Mouse (Mus musculus) limb, embryonic 13.5 days (tissue): ENCODE results near the gene Btf3l4. TPM values are rescaled to one million over a fixed set of nuclear protein-coding genes. Genes with fewer than 3 reads are reported as not detected.

Source experiments
- ATAC-seq: fragments of 200-750 bp; cut with Nextera tagmentation; 2 replicates; pipeline ENCODE4 v1.8.0; 2017; ENCODE audit warnings: low read depth, moderate number of reproducible peaks, moderate TSS enrichment; ENCODE audit not compliant: low FRiP score
- H3K27ac ChIP-seq: fragments of 300-500 bp; sonication (generic); 2 replicates; pipeline ENCODE4 v1.5.1; 2015; ENCODE audit warnings: inconsistent platforms, mild to moderate bottlenecking, moderate library complexity
- H3K27me3 ChIP-seq: fragments of 300-500 bp; sonication (generic); 2 replicates; pipeline ENCODE4 v1.6.1; 2015; ENCODE audit warnings: mild to moderate bottlenecking, inconsistent platforms
- H3K36me3 ChIP-seq: fragments of 300-500 bp; sonication (generic); 2 replicates; pipeline ENCODE4 v1.6.1; 2015; ENCODE audit warnings: inconsistent platforms, mild to moderate bottlenecking, moderate library complexity
- H3K4me1 ChIP-seq: fragments of 300-500 bp; sonication (generic); 2 replicates; pipeline ENCODE4 v1.6.1; 2015; ENCODE audit warnings: inconsistent platforms
- H3K4me2 ChIP-seq: fragments of 300-500 bp; sonication (generic); replicated peaks from 2 replicates; pipeline ENCODE4 v1.6.1; 2015; ENCODE audit warnings: inconsistent platforms, mild to moderate bottlenecking, moderate library complexity
- H3K4me3 ChIP-seq: fragments of 300-500 bp; sonication (generic); 2 replicates; pipeline ENCODE4 v1.5.1; 2015; ENCODE audit warnings: moderate library complexity, mild to moderate bottlenecking, inconsistent platforms
- H3K9ac ChIP-seq: fragments of 300-500 bp; sonication (generic); 2 replicates; pipeline ENCODE4 v1.6.1; 2015; ENCODE audit warnings: mild to moderate bottlenecking, inconsistent platforms
- H3K9me3 ChIP-seq: fragments of 300-500 bp; sonication (generic); 2 replicates; pipeline ENCODE4 v1.6.1; 2016; ENCODE audit warnings: inconsistent platforms
- WGBS: fragments of 180-500 bp; shearing (Covaris S2); methylation state at CpG from one replicate; pipeline ENCODE4 v1.1.7; 2015; 5-methylcytosine and 5-hydroxymethylcytosine counted together
- polyA plus RNA-seq: library from polyadenylated mRNA; unstranded; fragments of >200 nt; fragmentation: Nextera tagmentation; extraction: Ambion mirVana; gene quantifications from 2 replicates; pipeline ENCODE4 v1.2.1, GENCODE M21; 2015

Gene Btf3l4
- polyA plus RNA-seq, 1 experiment from 2014 or later = 198 TPM

DNA sequence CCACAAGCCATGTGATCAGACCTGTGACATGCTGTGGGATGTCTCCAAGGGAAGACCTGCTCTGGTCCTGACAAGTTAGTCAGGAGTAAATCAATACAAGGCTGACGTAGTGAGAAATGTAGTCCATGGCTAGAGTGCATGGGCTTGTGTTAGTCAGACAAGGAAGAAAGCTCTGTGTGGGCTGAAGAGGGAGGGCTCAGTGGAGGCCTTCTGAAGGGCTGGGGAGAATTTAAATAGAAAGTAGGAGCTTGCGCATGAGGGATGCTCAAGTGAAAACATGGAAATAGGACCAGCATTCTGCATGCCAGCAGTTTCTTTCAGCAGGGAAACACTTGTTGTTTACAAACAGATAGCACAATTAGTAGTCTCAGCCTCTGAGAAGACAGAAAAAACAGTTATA is 29.9 kb downstream of the Btf3l4 start:
- no peaks in the 10 kb centered on the region for H3K36me3 ChIP-seq
- H3K9me3 ChIP-seq = no peaks in the 10 kb centered on the region
- no peak overlapping the region for H3K4me3 ChIP-seq
- H3K27ac ChIP-seq = no peak overlapping the region
- H3K4me2 ChIP-seq = no peak overlapping the region
- WGBS = 81% methylated on average over 2 of the region's 2 CpGs
- ATAC-seq = no peak
- H3K4me1 ChIP-seq = no peaks in the 10 kb centered on the region
- no peak overlapping the region for H3K9ac ChIP-seq
- no peaks in the 10 kb centered on the region for H3K27me3 ChIP-seq

DNA sequence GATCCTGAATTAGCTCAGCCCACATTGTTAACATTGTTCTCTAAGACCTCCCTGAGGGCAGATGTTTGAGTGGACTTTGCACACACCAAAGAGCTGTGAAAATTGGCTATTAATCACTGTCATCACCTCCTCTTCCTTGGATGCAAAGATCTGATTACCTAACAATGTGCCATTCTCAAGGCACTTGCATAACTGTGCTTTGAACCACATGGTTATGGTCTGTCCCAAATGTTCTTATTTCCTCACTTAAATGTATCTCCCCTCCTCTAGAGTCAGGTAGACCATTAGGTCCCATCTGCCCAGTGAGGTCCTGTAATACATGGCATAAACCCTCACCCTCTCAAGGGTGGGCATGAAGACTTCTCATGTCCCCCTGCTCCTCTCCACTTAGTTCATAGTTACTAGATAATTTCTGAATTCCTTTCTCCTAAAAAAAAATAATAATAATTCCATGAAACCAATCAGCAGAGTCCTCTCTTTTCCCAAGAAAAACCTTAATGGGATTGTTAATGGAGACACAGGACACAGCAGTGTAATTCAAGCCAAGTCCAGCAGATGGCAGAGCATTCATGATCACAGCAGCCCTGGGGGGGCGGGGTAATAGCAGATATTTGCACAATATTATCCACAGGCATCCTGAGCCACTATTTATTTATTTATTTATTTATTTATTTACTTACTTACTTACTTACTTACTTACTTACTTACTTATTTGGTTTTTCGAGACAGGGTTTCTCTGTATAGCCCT is 35.2 kb downstream of the Btf3l4 start:
- no peak overlapping the region for H3K9ac ChIP-seq
- H3K27ac ChIP-seq = no peak overlapping the region
- 58% methylated on average over 2 of the region's 2 CpGs for WGBS
- no peaks in the 10 kb centered on the region for H3K4me1 ChIP-seq
- ATAC-seq = no peak
- no peak overlapping the region for H3K4me2 ChIP-seq
- H3K4me3 ChIP-seq = no peak overlapping the region
- no peaks in the 10 kb centered on the region for H3K9me3 ChIP-seq
- H3K36me3 ChIP-seq = no peaks in the 10 kb centered on the region
- H3K27me3 ChIP-seq = no peaks in the 10 kb centered on the region

DNA sequence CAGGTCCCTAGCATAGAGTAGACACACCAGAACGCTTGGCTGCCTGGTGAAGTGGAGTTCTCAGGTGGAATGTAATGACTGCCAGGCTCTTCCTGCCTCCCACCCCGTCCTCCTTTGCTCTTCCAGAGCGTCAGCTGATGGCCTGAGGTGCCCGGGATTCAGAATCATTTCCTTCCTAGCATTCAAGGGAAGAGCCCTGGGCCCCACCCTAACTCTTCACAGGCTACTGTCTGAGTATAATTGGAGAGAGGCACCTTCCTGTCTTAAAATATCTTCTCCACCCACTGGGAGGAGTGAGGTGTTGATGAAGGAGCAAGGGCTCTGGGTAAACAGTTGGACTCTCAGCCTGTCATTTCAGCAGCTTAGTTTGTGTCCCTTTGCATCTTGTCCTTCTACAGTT is 36.7 kb downstream of the Btf3l4 start:
- no peak overlapping the region for H3K4me2 ChIP-seq
- WGBS = 36% methylated on average over 4 of the region's 4 CpGs
- H3K27ac ChIP-seq = no peak overlapping the region
- ATAC-seq = no peak
- no peaks in the 10 kb centered on the region for H3K36me3 ChIP-seq
- no peak overlapping the region for H3K4me3 ChIP-seq
- H3K9me3 ChIP-seq = no peaks in the 10 kb centered on the region
- no peaks in the 10 kb centered on the region for H3K4me1 ChIP-seq
- no peaks in the 10 kb centered on the region for H3K27me3 ChIP-seq
- no peak overlapping the region for H3K9ac ChIP-seq

DNA sequence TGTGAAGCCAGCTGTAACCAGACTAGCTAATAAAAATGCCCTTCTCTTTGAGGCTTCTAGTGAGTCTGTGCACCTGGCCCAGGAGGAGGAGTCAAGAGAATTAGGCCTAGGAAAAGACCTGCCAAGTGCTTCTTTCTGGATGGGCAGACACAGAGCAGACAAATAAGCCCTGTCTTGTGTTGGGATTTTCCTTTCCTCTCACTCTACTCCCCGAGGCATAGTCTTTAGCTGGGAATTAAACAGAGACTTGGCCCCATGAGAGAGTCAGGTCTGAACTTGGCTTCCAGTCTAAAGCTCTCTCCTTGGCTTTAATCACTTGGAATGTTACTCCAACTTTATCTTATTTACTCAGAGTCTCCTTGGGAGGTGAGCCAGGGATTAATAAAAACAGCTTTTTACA is 39.5 kb downstream of the Btf3l4 start:
- H3K27ac ChIP-seq = no peak overlapping the region
- H3K36me3 ChIP-seq = no peaks in the 10 kb centered on the region
- no peak overlapping the region for H3K4me3 ChIP-seq
- no peaks in the 10 kb centered on the region for H3K9me3 ChIP-seq
- 58% methylated on average over 1 of the region's 1 CpGs for WGBS
- H3K4me1 ChIP-seq = no peaks in the 10 kb centered on the region
- H3K4me2 ChIP-seq = no peak overlapping the region
- H3K27me3 ChIP-seq = no peaks in the 10 kb centered on the region
- H3K9ac ChIP-seq = no peak overlapping the region
- ATAC-seq = no peak

DNA sequence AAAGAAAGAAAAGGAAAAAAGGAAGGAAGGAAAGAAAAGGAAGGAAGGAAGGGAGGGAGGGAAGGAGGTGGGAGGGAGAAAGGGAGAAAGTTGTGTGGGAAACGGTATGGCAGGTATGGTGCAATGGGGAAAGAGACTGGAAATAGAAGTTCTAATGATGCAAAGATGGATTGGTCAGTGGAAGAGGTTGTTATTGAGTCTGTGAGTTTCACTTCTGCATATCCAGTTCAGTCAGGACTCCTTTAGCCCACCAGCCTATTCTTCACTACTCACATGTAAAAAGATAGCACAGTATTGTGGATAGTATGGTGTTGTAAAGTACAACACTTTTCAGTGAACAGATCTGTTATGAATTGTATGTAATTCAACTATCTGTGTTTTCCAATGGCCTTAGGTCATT is 42.9 kb downstream of the Btf3l4 start:
- Histone ChIP-seq H3K4me2 (no peak overlapping the region), H3K9me3 (no peaks in the 10 kb centered on the region), H3K27ac (no peak overlapping the region), H3K4me3 (no peak overlapping the region), H3K4me1 (no peaks in the 10 kb centered on the region), H3K27me3 (no peaks in the 10 kb centered on the region), H3K9ac (no peak overlapping the region), H3K36me3 (no peaks in the 10 kb centered on the region)
- 74% methylated on average over 1 of the region's 1 CpGs for WGBS
- ATAC-seq = no peak

DNA sequence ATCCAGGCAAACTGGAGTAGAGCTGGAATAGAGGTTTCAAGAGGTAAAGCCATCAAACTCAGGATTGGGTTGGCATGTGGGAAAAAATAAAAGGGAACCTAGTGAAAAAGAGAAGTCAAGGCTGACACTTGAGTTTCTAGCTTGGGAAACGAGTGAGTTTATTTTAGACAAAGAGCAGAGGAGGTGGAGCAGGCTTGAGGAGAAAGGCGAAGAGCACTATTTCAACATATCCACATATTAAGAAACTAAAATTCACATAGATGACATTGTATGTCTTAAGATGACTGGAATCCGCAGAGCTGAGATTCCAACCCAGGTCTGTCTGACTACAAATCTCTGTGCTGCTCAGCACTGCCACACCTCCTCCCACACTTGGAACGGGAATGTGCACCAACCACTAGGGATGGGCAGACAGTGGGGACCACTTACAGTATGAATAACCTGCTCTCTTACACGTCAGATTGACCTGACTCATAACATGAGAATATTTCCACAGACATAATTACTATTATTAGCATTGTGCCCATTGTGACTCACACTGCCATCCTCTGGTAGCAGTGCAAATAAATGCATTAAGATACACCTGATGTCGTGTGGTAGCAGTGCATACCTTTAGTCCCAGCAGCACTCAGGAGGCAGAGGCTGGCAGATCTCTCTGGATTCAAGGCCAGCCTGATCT is 44.0 kb downstream of the Btf3l4 start:
- H3K9ac ChIP-seq = no peak overlapping the region
- no peak overlapping the region for H3K4me2 ChIP-seq
- no peaks in the 10 kb centered on the region for H3K36me3 ChIP-seq
- no peaks in the 10 kb centered on the region for H3K4me1 ChIP-seq
- H3K9me3 ChIP-seq = no peaks in the 10 kb centered on the region
- ATAC-seq = no peak
- no peak overlapping the region for H3K27ac ChIP-seq
- no peak overlapping the region for H3K4me3 ChIP-seq
- H3K27me3 ChIP-seq = no peaks in the 10 kb centered on the region
- 79% methylated on average over 6 of the region's 6 CpGs for WGBS

DNA sequence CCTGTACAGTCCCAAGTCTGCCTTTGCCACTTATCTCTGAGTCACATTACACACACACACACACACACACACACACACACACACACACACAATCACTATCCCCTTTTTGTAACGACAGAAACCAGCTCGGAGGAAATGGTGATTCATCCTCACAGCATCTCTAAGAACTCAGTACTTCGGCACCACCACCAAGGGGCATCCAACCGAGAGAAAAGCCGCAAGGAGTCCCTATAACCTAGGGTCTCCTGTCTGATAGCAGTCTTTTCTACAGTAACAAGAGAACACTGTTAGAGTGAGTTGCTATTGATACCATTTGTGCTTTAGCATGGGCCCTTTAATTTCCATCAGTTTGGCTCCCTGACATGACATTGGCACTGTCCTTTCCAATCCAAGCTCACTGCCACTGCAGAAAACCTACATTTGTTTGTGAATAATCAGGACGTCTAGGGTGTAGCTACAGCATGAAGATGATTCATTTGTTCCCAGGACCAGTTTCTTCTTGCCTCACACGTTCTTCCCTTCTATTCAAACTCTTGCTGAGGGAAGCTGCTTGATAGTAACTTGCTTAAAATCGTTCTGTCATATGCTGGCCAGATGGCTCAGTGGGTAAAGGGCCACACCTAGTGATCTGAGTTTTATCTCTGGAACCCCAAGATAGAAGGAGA is 50.9 kb downstream of the Btf3l4 start:
- Histone ChIP-seq H3K27ac (no peak overlapping the region), H3K9ac (no peak overlapping the region), H3K9me3 (no peaks in the 10 kb centered on the region), H3K4me1 (no peaks in the 10 kb centered on the region; the same call in 1 of the 2 replicates), H3K27me3 (no peaks in the 10 kb centered on the region), H3K4me2 (no peak overlapping the region), H3K36me3 (no peaks in the 10 kb centered on the region), H3K4me3 (no peak overlapping the region)
- WGBS = 44% methylated on average over 8 of the region's 8 CpGs
- ATAC-seq = no peak

DNA sequence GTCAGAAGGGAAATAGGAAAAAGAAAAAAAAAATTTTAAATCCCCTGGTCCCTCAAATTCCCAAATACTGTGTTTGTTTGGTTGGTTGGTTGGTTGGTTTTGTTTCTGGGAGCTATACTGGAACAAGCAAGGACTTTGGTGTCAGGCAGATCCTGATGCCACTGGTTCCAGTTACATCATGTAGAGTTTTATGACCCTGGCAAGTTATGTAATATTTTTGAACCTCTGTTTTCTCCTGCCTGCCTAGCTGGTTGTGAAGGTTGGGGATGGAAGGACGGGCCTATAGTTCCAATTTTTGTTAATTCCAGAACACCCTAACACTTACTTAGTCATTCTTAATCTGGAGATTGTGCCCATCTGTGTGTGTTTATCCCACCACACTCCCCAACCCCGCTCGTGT is 51.8 kb downstream of the Btf3l4 start:
- Histone ChIP-seq H3K4me3 (no peak overlapping the region), H3K9ac (no peak overlapping the region)
- 44% methylated on average over 3 of the region's 3 CpGs for WGBS

DNA sequence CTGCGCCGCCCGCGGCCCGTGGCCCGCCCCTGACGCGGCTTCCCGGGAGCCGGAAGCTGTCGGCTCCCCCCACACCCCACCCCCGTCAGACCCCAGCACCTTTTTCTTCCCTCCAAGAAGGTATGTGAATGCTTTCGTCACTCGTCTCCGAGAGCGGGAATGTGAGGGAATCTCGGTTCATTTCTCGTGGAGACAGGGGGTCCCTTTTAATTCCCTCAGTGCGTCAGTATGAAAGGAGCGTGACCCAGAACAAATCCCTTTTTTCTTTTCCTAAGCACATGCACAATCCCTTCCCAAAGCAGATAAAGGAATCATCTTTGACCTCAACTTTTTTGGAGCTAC is 52.6 kb downstream of the Btf3l4 start:
- Histone ChIP-seq H3K4me1 (no peaks in the 10 kb centered on the region; the same call in 1 of the 2 replicates), H3K4me2 (peak overlapping the region; percentile 74), H3K9ac (peak overlapping the region; percentile 98), H3K36me3 (no peaks in the 10 kb centered on the region), H3K27me3 (no peaks in the 10 kb centered on the region), H3K4me3 (peak overlapping the region; percentile 92), H3K27ac (peak overlapping the region; percentile 97), H3K9me3 (no peaks in the 10 kb centered on the region)
- under 1% methylated on average over 18 of the region's 20 CpGs for WGBS
- ATAC-seq = no peak

More for the DNA sequence above, 51.8 kb downstream of the Btf3l4 start:
- no peaks in the 10 kb centered on the region for H3K27me3 ChIP-seq
- H3K4me1 ChIP-seq = no peaks in the 10 kb centered on the region; the same call in 1 of the 2 replicates
- ATAC-seq = no peak
- no peak overlapping the region for H3K27ac ChIP-seq
- H3K4me2 ChIP-seq = peak overlapping the region; percentile 74
- no peaks in the 10 kb centered on the region for H3K36me3 ChIP-seq
- H3K9me3 ChIP-seq = no peaks in the 10 kb centered on the region

DNA sequence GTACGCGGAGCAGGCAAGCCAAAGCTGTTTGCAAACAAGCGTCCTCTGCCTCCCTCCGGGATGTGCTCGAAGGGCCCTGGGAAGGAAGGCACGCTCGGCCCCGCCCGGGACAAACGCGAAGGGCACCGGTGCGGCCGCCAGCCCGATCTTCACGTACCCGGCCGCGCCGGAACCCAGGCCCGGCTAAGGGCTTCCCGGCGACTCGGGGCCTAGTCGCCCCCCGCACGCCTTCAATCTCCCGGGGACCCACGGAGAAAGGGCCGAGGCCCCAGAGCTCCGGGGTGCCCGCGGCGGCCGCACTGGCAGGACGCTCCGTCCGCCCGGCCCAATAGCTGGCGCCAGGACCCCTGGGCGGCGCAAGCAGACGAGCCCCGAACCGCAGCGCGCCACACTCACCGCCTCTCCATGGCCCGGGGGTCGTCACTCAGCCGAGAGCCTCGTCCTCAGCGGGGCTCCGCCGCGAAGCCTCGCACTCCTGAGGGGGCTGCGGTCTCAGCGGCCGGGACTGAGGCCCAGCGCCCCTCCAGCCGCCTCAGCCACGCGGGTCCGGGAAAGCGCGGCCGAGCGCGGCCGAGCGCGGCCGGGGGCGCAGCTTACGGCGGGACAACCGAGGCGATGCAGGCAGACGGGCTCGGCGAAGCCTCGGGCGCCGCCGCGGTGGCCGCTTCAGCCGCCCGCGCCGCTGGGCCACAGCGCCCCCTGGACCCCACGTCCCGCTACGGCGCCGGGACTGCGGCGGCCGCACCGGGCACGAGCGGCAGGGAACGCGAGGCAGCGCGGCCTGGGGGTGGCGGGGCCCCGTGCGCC is 53.2 kb downstream of the Btf3l4 start, which contains the start of gene Zfyve9:
TSS of gene Zfyve9 (minus strand) at position 742 of the 807 bp plus-strand sequence.
- Histone ChIP-seq H3K4me3 (peak within 1 kb of the TSS; percentile 92), H3K27me3 (no peaks in the 10 kb centered on the region), H3K9ac (peak within 1 kb of the TSS; percentile 98), H3K4me2 (peak within 1 kb of the TSS; percentile 74), H3K4me1 (no peaks in the 10 kb centered on the region; the same call in 1 of the 2 replicates), H3K27ac (peak within 1 kb of the TSS; percentile 97), H3K36me3 (no peaks in the 10 kb centered on the region), H3K9me3 (no peaks in the 10 kb centered on the region)
- under 1% methylated on average over 99 of the region's 111 CpGs for WGBS
- ATAC-seq = peak; percentile 87

DNA sequence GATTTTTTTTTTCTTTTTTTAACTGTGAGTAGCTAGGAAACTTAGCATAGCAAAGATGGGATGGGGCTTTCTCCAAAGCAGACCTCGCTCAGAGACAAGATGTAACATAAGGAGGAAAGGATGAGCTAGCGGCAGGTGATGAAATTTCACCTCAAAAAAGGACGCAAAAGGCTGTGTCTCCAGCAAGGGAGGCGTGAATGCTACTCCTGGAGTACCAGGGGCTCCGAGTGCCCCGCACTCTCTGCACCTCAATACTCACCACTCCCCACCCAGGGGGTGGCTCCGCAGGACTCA is 53.7 kb downstream of the Btf3l4 start:
- peak overlapping the region; percentile 92 for H3K4me3 ChIP-seq
- H3K4me2 ChIP-seq = peak overlapping the region; percentile 74
- peak overlapping the region; percentile 98 for H3K9ac ChIP-seq
- no peaks in the 10 kb centered on the region for H3K36me3 ChIP-seq
- no peaks in the 10 kb centered on the region; the same call in 1 of the 2 replicates for H3K4me1 ChIP-seq
- H3K27me3 ChIP-seq = no peaks in the 10 kb centered on the region
- peak overlapping the region; percentile 97 for H3K27ac ChIP-seq
- H3K9me3 ChIP-seq = no peaks in the 10 kb centered on the region
- no peak for ATAC-seq
- under 1% methylated on average over 7 of the region's 7 CpGs for WGBS

DNA sequence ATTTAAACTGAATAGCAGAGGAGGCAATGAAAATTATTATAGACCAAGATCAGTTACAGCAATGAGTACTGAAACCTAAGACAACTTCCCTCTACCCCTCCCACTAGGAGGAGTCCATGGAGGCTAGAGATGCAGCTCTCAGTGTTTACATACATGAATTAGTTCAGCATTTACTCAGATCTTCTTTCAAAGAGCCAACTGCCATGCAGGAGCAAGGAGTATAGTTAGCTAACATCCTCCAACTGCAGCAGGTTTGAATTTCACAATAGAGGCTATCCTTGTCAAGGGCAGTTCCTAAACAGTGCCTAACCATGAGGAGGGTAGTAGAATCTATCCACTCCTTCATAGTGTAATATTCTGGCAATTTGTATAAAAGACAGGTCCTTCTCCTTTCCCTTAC is 64.9 kb downstream of the Btf3l4 start:
- Histone ChIP-seq H3K27me3 (no peaks in the 10 kb centered on the region), H3K9me3 (no peaks in the 10 kb centered on the region), H3K4me3 (no peak overlapping the region), H3K9ac (no peak overlapping the region), H3K36me3 (no peaks in the 10 kb centered on the region), H3K4me2 (no peak overlapping the region), H3K4me1 (no peaks in the 10 kb centered on the region), H3K27ac (no peak overlapping the region)
- ATAC-seq = no peak; the same call in 1 of the 2 replicates
